Mouse (Mus musculus): ENCODE results near the gene Cd300lg.

Gene Cd300lg

DNA sequence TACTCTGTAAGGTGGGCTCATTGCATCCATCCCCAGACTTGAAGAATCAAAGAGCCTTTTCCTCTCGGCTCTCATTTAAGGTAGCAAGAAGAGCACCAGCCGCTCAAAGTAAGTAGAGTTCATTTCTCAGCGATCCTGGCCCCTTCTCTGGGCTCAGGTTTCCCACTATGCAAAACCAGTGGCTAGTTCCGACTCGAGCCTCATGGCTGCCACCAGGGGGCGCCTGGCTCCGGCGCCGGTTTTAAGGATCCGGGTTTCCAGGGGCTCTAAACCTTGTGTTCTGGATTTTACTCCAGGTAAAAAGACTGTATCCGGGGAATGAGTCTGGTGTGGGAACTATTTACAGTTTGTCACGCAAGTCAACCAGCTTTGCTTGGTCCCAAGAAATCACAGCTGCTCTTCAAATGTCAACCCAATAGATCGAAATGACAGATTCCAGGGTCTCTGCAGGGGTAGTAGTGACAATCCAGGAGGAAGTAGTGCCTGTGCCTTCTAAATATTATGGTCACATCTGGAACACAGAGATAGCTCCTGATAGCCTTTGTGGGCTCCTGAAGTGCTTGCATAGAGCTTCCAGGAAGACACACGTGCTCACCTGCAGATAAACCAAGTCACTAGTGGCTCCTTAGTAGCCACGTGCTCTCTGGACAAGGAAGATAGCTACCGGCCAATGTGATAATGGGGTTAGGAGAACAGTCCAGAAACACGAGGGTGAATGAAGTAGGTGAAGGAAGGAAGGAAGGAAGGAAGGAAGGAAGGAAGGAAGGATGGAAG lies 61.4 kb downstream of the Cd300lg start:
- DNase-seq: no peak
